Mouse (Mus musculus) heart, adult 2 months (tissue): ENCODE data around the gene Rps13.

Experiments
- CTCF ChIP-seq: fragments of 200-600 bp; IDR thresholded peaks from 2 replicates; pipeline ENCODE4 v1.8.1; 2022; ENCODE audit warnings: antibody characterized with exemption, mild to moderate bottlenecking, moderate library complexity
- EP300 ChIP-seq: fragments of 200-500 bp; IDR thresholded peaks from 2 replicates; pipeline ENCODE4 v1.6.1; 2011; ENCODE audit warnings: low read depth, low read length, control low read depth; ENCODE audit not compliant: insufficient read depth
- POLR2A ChIP-seq: fragments of 200-500 bp; IDR thresholded peaks from 2 replicates; pipeline ENCODE4 v1.6.1; 2011; ENCODE audit warnings: mild to moderate bottlenecking, low read depth, low read length, control low read depth; ENCODE audit not compliant: insufficient read depth

GRCm38 (mm10) chr7:116309456-116309855 lies 24.5 kb downstream of the Rps13 start:
- no peak for TF ChIP-seq POLR2A
- no peak for TF ChIP-seq CTCF
- TF ChIP-seq EP300, result no peak
